Mouse (Mus musculus) bone marrow macrophage, adult 2 months (primary cell): ENCODE measurements around the gene Spryd4.
A peak's percentile ranks its signal among the peaks of the same experiment; 100 is the strongest.

Experiments
- CTCF ChIP-seq: IDR thresholded peaks from 2 replicates; pipeline ENCODE4 v1.5.1; 2012; ENCODE audit warnings: low read depth, mild to moderate bottlenecking, low read length, moderate library complexity
- POLR2A ChIP-seq: IDR thresholded peaks from 2 replicates; pipeline ENCODE4 v1.6.1; 2012; ENCODE audit warnings: mild to moderate bottlenecking, low read depth, low read length, borderline replicate concordance

- TF ChIP-seq CTCF, result peak; percentile 23
- TF ChIP-seq POLR2A, result no peak
Observed at GRCm38 (mm10) chr10:128212871-128213323, 1.3 kb upstream of the Spryd4 start.
